Mouse (Mus musculus) hindbrain, postnatal 0 days (tissue): ENCODE data around the gene Mtfr2. TPM values are rescaled to one million over a fixed set of nuclear protein-coding genes. Genes with fewer than 3 reads are reported as not detected.

Experiments used
- ATAC-seq: fragments of 200-750 bp; cut with Nextera tagmentation; 2 replicates; pipeline ENCODE4 v1.8.0; 2017; ENCODE audit warnings: mild to moderate bottlenecking, moderate TSS enrichment, moderate library complexity
- DNase-seq: peaks from one replicate; pipeline ENCODE4 v3.0.0-alpha.2; 2015; ENCODE audit warnings: low spot score
- H3K27ac ChIP-seq: fragments of 300-500 bp; sonication (generic); 2 replicates; pipeline ENCODE4 v1.5.1; 2014; ENCODE audit warnings: mild to moderate bottlenecking
- H3K27me3 ChIP-seq: fragments of 300-500 bp; sonication (generic); 2 replicates; pipeline ENCODE4 v1.6.1; 2014; ENCODE audit warnings: low read length, mixed read lengths; ENCODE audit not compliant: insufficient read depth
- H3K36me3 ChIP-seq: fragments of 300-500 bp; sonication (generic); 2 replicates; pipeline ENCODE4 v1.6.1; 2014; ENCODE audit warnings: low read length, mixed read lengths; ENCODE audit not compliant: insufficient read depth
- H3K4me1 ChIP-seq: fragments of 300-500 bp; sonication (generic); 2 replicates; pipeline ENCODE4 v1.6.1; 2014; ENCODE audit warnings: antibody characterized with exemption, low read length, mixed read lengths; ENCODE audit not compliant: insufficient read depth
- H3K4me2 ChIP-seq: fragments of 300-500 bp; sonication (generic); 2 replicates; pipeline ENCODE4 v1.6.1; 2014; ENCODE audit warnings: low read depth, mild to moderate bottlenecking, low read length, moderate library complexity, mixed read lengths
- H3K4me3 ChIP-seq: fragments of 300-500 bp; sonication (generic); 2 replicates; pipeline ENCODE4 v1.5.1; 2014; ENCODE audit warnings: low read length
- H3K9ac ChIP-seq: fragments of 300-500 bp; sonication (generic); replicated peaks from 2 replicates; pipeline ENCODE4 v1.6.1; 2014; ENCODE audit warnings: mild to moderate bottlenecking, low read length, moderate library complexity, mixed read lengths
- H3K9me3 ChIP-seq: fragments of 300-500 bp; sonication (generic); 2 replicates; pipeline ENCODE4 v1.6.1; 2016; ENCODE audit warnings: low read length, mixed read lengths
- CTCF ChIP-seq: IDR thresholded peaks from 2 replicates; pipeline ENCODE4 v1.5.1; 2016; ENCODE audit warnings: antibody characterized with exemption, control low read depth, low read depth
- WGBS: fragments of 180-500 bp; shearing (Covaris S2); extraction: QIAGEN DNeasy Blood & Tissue Kit; methylation state at CpG from one replicate; pipeline ENCODE4 v1.1.7; 2014; 5-methylcytosine and 5-hydroxymethylcytosine counted together
- polyA plus RNA-seq: library from polyadenylated mRNA; unstranded; fragments of >200 nt; fragmentation: Nextera tagmentation; extraction: Ambion mirVana; gene quantifications from 2 replicates; pipeline ENCODE4 v1.2.1, GENCODE M21; 2015
- total RNA-seq: library from RNA; depleted of rRNA; stranded (reverse); fragments of >200 nt; gene quantifications from 2 replicates; pipeline ENCODE4 v1.2.3, GENCODE M21; 2014; rRNA removed

The Mtfr2 gene
- total RNA-seq (0.43 TPM in 1 of 2 replicates, not detected in the other), polyA plus RNA-seq (0.30 and 0.47 TPM in 2 replicates)

DNA sequence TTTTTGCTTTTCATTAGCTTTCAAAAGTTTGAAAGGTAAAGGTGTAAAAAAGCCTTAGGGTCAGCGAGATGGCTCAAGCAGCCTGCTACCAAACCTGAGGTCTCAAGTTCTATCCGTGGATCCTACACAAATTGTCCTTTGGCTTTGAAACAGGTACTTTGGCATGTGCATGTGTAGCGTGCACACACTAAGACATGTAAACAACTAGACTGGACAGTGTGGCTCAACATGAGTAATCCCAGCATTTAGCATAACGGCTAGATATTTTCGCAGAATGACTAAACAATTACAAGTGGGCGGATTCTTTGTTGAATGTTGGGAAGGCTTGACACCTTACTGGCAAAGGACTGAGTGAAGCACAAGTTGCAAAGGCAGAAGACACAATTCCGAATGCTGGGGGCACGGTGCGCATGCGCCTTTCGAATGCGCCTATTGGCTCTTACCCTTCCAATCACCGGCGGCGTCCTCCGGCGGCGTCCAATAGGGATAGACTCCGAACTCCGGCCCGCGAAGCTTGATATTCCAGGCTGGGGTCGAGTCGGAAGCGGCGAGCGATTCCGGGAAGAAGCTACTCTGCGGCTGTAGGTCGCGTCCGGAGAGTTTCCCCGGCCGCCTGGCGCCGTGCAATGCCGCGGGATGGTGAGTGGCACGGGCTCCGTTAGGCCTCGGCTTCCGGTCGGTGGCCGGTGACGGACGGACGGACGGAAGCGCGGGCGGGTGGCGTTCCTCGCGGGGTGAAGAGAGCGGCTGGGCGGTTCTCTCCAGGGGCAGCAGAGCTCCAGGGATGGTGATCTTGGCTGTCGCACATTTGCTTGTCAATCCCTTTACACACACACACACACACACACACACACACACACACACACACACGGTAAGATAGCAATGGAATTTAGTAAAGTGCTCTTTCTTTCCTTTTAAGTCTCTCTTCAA is at the start of gene Mtfr2:
Gene Mtfr2 (plus strand): TSS at position 486 of the 930 bp plus-strand sequence.
- no peak within 1 kb of the TSS for H3K27ac ChIP-seq
- peak; percentile 97 for DNase-seq
- H3K4me1 ChIP-seq: no peaks in the 10 kb centered on the region
- peak; percentile 95 for ATAC-seq
- H3K9me3 ChIP-seq: no peaks in the 10 kb centered on the region
- peaks cover 22% of the 10 kb centered on the region; the same call in 1 of the 2 replicates for H3K36me3 ChIP-seq
- H3K9ac ChIP-seq: peak within 1 kb of the TSS; percentile 28; the same call in 1 of the 2 replicates
- peak within 1 kb of the TSS; percentile 97 for H3K4me2 ChIP-seq
- H3K27me3 ChIP-seq: no peaks in the 10 kb centered on the region
- peak within 1 kb of the TSS; percentile 57 for H3K4me3 ChIP-seq
- WGBS: 1% methylated on average over 58 of the region's 58 CpGs
- TF ChIP-seq CTCF: no peak

DNA sequence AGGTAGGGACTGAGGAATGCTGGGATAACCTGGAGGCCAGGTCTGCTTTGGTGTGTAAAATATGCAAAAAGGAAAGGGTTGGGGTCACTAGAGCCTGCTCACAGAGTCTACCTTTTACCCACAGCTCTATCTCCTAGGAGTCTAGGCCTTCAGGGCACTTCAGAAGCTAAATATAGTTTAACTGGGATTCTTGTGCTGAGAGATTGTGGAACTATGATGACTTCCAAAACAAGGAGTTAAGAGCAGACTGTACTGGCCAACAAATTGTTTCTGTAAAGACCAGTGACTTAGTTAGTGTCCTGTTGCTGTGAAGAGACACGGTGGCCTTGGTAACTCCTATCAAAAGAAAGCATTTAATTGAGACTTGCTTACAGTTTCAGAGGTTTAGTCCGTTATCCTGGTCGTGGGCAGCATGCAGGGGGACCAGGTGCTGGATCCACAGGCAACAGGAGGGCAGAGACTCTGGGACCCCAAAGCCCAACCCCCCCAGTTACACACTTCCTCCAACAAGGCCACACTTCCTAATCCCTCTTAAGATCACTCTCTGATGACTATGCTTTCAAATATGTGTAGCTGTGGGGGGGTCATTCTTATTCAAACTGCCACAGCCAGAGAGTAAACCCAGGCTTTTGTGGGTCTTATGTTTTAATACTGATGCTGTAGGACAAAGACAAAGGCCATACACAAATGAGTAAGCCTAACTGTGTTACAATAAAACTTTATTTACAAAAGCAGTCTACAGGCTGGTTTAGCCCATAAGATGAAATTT is 49.2 kb upstream of the Mtfr2 start:
- ATAC-seq: no peak
- Histone ChIP-seq H3K4me3 (no peak overlapping the region), H3K9ac (no peak overlapping the region), H3K27ac (no peak overlapping the region), H3K9me3 (no peaks in the 10 kb centered on the region), H3K27me3 (no peaks in the 10 kb centered on the region), H3K4me1 (no peaks in the 10 kb centered on the region), H3K36me3 (no peaks in the 10 kb centered on the region), H3K4me2 (no peak overlapping the region)
- WGBS: 51% methylated on average over 3 of the region's 3 CpGs
- no peak for DNase-seq
- no peak for TF ChIP-seq CTCF

DNA sequence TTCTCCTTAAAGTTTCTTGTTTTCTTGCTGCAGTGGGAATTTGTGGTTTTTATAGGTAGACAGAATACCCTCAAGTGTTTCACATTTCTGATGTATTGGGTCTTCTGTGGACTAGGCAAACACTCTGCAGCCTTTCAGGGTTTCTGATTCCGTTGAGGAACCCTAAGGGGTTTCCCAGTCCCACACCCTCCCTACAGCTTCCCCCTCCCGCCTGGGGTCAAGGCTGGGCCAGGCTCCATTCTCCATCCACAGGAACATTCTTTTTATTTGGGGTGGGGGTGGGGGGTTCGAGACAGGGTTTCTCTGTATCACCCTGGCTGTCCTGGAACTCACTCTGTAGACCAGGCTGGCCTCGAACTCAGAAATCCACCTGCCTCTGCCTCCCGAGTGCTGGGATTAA is 48.5 kb upstream of the Mtfr2 start:
- Histone ChIP-seq H3K4me3 (no peak overlapping the region), H3K27ac (no peak overlapping the region), H3K4me2 (no peak overlapping the region), H3K36me3 (no peaks in the 10 kb centered on the region), H3K9ac (no peak overlapping the region), H3K4me1 (no peaks in the 10 kb centered on the region), H3K9me3 (no peaks in the 10 kb centered on the region), H3K27me3 (no peaks in the 10 kb centered on the region)
- ATAC-seq: no peak
- no peak for TF ChIP-seq CTCF
- no peak for DNase-seq
- 75% methylated on average over 5 of the region's 5 CpGs for WGBS

DNA sequence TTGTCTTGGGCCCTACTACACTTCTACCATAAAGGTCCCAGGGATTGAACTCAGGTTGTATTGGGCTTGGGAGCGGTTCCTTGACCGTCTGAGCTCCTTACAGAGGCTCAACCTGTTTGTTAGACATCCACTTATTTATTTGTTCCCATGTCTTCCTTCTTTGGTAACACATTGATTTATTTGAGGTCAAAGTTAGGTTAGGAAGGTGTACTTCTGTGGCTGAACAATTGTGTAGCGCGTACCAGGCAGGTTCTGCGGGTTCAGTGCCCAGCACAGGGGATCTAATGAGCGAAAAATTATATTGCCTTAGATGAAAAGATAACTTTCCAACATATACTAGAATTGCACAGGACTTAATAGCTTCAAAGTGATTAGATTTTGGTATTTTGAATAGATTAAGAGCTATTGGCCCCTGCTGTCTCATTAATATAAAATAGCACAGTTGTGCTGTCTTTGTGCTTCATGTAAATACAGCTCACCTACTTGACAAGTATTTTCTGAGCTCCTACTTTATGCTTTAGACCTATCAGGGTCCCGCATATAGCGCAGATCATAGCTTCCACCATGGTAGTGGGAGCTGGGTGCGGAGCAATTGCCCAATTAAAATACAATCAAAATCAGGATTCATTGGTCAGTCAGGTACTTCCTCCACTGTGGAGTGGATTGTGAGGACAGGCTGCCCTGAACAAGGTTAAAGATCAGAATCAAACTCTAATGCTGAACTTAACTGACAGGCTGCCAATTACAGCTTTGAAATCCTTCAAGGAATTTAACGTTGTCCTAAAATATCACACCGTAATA is 36.4 kb upstream of the Mtfr2 start:
- H3K9me3 ChIP-seq: no peaks in the 10 kb centered on the region
- peak overlapping the region; percentile 73 for H3K4me2 ChIP-seq
- no peak for ATAC-seq
- WGBS: 44% methylated on average over 11 of the region's 11 CpGs
- H3K9ac ChIP-seq: peak overlapping the region; percentile 95
- peak overlapping the region; percentile 99 for H3K27ac ChIP-seq
- H3K4me3 ChIP-seq: peak overlapping the region; percentile 85
- H3K4me1 ChIP-seq: peaks cover 5% of the 10 kb centered on the region; the same call in 1 of the 2 replicates
- no peaks in the 10 kb centered on the region for H3K27me3 ChIP-seq
- no peak for TF ChIP-seq CTCF
- peak; percentile 25 for DNase-seq
- H3K36me3 ChIP-seq: no peaks in the 10 kb centered on the region

GRCm38 (mm10) chr10:20311918-20312735 is 35.4 kb upstream of the Mtfr2 start, which contains the start of gene Bclaf1:
Gene Bclaf1, plus strand, starts transcription at chr10:20312469.
- peak; percentile 42; the same call in 1 of the 2 replicates for TF ChIP-seq CTCF
- H3K9ac ChIP-seq: peak within 1 kb of the TSS; percentile 95

More at GRCm38 (mm10) chr10:20311918-20312735, 35.4 kb upstream of the Mtfr2 start, which contains the start of gene Bclaf1:
- H3K27me3 ChIP-seq: no peaks in the 10 kb centered on the region
- peak within 1 kb of the TSS; percentile 85 for H3K4me3 ChIP-seq
- ATAC-seq (peak; percentile 99), DNase-seq (peak; percentile 100)
- H3K4me1 ChIP-seq: peaks cover 5% of the 10 kb centered on the region; the same call in 1 of the 2 replicates
- peak within 1 kb of the TSS; percentile 99 for H3K27ac ChIP-seq
- under 1% methylated on average over 84 of the region's 84 CpGs for WGBS
- H3K4me2 ChIP-seq: peak within 1 kb of the TSS; percentile 73
- no peaks in the 10 kb centered on the region for H3K36me3 ChIP-seq
- H3K9me3 ChIP-seq: no peaks in the 10 kb centered on the region
